Comparison of ENCODE assay signal across 11 mouse cellular contexts in genomic region chr17:45754186-45754862, GRCm38 (mm10). TPM values are rescaled to one million over a fixed set of nuclear protein-coding genes. Genes with fewer than 3 reads are reported as not detected.
DNase-seq lines count a peak whose midpoint lies in the region; ATAC-seq and TF ChIP-seq lines count a peak whose summit lies in the region.
"Had no signal": no experiment of that assay in that cellular context is flagged by ENCODE, and none has a peak within 500 bp of the region (broad histone marks: within the 10 kb centered on the region; RNA-seq: fewer than 3 reads in every experiment).

No protein-coding gene starts in this region.

- WGBS in hindbrain, embryonic 15.5 days: 66% methylated on average over 13 of the region's 13 CpGs
- WGBS in hindbrain, embryonic 12.5 days: 78% methylated on average over 13 of the region's 13 CpGs
- 53% methylated on average over 13 of the region's 13 CpGs for WGBS in forebrain, embryonic 16.5 days

- DNase-seq in left cerebral cortex, adult 2 months (ENCODE audit: extremely low spot score in 1 of 2, low spot score in 2 of 2): peak; percentile 56 to 77
- DNase-seq in right cerebral cortex, postnatal 14 days: peak; percentile 76
- DNase-seq in thymus, postnatal 25 days: no peak
- DNase-seq in adrenal gland, adult 18-20 months (ENCODE audit: low spot score in 2 of 2): no peak
- DNase-seq: adrenal gland, adult 2 months; heart, postnatal 14 days had no signal

- ATAC-seq in hindbrain, embryonic 15.5 days (ENCODE audit: low FRiP score, low read depth): peak; percentile 82; the same call in 1 of the 2 replicates
- ATAC-seq in hindbrain, embryonic 12.5 days (ENCODE audit: low FRiP score): no peak
- ATAC-seq in forebrain, embryonic 16.5 days: peak; percentile 89
- ATAC-seq in megakaryocyte progenitor cell, adult 5-6 weeks (replicated peaks; ENCODE audit: poor library complexity): no peak

- H3K4me1 ChIP-seq in hindbrain, embryonic 15.5 days (replicated peaks): 0 out of 2 replicates have a peak, but pooled peaks cover 2% of the 10 kb centered on the region
- H3K4me1 ChIP-seq in hindbrain, embryonic 12.5 days: peaks cover 7% of the 10 kb centered on the region
- peaks cover 7% of the 10 kb centered on the region for H3K4me1 ChIP-seq in forebrain, embryonic 16.5 days (replicated peaks; ENCODE audit: control insufficient read depth, insufficient read depth, low read length)

- no peaks in the 10 kb centered on the region for H3K9me3 ChIP-seq in hindbrain, embryonic 15.5 days
- H3K9me3 ChIP-seq in hindbrain, embryonic 12.5 days (replicated peaks): no peaks in the 10 kb centered on the region
- no peaks in the 10 kb centered on the region for H3K9me3 ChIP-seq in forebrain, embryonic 16.5 days (ENCODE audit: control insufficient read depth, low read length)
- H3K9me3 ChIP-seq: limb, embryonic 13.5 days had no signal

- H3K36me3 ChIP-seq in hindbrain, embryonic 15.5 days: no peaks in the 10 kb centered on the region
- H3K36me3 ChIP-seq in hindbrain, embryonic 12.5 days: no peaks in the 10 kb centered on the region
- H3K36me3 ChIP-seq in forebrain, embryonic 16.5 days (ENCODE audit: control insufficient read depth, insufficient read depth): no peaks in the 10 kb centered on the region
- H3K36me3 ChIP-seq: limb, embryonic 13.5 days had no signal

- 0 out of 2 replicates have a peak overlapping the region, but pooled peaks have one; percentile 17 for H3K27ac ChIP-seq in hindbrain, embryonic 15.5 days (replicated peaks)
- no peak overlapping the region for H3K27ac ChIP-seq in hindbrain, embryonic 12.5 days
- H3K27ac ChIP-seq in forebrain, embryonic 16.5 days (ENCODE audit: low read length): peak overlapping the region; percentile 64
- H3K27ac ChIP-seq in left cerebral cortex, adult 2 months: peak overlapping the region; percentile 86
- H3K27ac ChIP-seq: limb, embryonic 13.5 days had no signal

- H3K27me3 ChIP-seq in hindbrain, embryonic 15.5 days: no peaks in the 10 kb centered on the region
- H3K27me3 ChIP-seq in hindbrain, embryonic 12.5 days: no peaks in the 10 kb centered on the region
- no peaks in the 10 kb centered on the region for H3K27me3 ChIP-seq in forebrain, embryonic 16.5 days (replicated peaks; ENCODE audit: control insufficient read depth, insufficient read depth, low read length)
- H3K27me3 ChIP-seq: limb, embryonic 13.5 days had no signal

- H3K4me3 ChIP-seq in hindbrain, embryonic 15.5 days: no peak overlapping the region
- no peak overlapping the region for H3K4me3 ChIP-seq in hindbrain, embryonic 12.5 days
- H3K4me3 ChIP-seq in forebrain, embryonic 16.5 days (replicated peaks; ENCODE audit: low read length): peak overlapping the region; percentile 10; the same call in 1 of the 2 replicates
- peak overlapping the region; percentile 32 for H3K4me3 ChIP-seq in left cerebral cortex, adult 2 months
- H3K4me3 ChIP-seq: limb, embryonic 13.5 days had no signal

- H3K9ac ChIP-seq in hindbrain, embryonic 15.5 days: no peak overlapping the region
- no peak overlapping the region for H3K9ac ChIP-seq in hindbrain, embryonic 12.5 days
- peak overlapping the region; percentile 35 for H3K9ac ChIP-seq in forebrain, embryonic 16.5 days (replicated peaks; ENCODE audit: low read depth, low read length)
- H3K9ac ChIP-seq: limb, embryonic 13.5 days had no signal

- intact Hi-C loops in left cerebral cortex, adult 2 months (cut with DNase I): no loop called here

- H3K4me2 ChIP-seq in hindbrain, embryonic 15.5 days: peak overlapping the region; percentile 0; the same call in 1 of the 2 replicates
- no peak overlapping the region for H3K4me2 ChIP-seq in hindbrain, embryonic 12.5 days (replicated peaks)
- peak overlapping the region; percentile 32 for H3K4me2 ChIP-seq in forebrain, embryonic 16.5 days (ENCODE audit: low read length)
- H3K4me2 ChIP-seq: limb, embryonic 13.5 days had no signal

- no peak for TF ChIP-seq CTCF in left cerebral cortex, adult 2 months (IDR thresholded peaks at IDR 0.05)

RNA-seq across cellular contexts. Expression of gene 1600014C23Rik, which starts 20.7 kb away (rescaled TPM):
- 0.43 TPM in 1 of 2 replicates, not detected in the other for polyA plus RNA-seq in hindbrain, embryonic 15.5 days (2015; fragmentation: Nextera tagmentation; extraction: Ambion mirVana)
- not detected in 2 replicates for polyA plus RNA-seq in hindbrain, embryonic 12.5 days (2016; fragmentation: Nextera tagmentation; extraction: Ambion mirVana)
- polyA plus RNA-seq in forebrain, embryonic 16.5 days (2015; fragmentation: Nextera tagmentation; extraction: Ambion mirVana): 0.46 TPM in 1 of 2 replicates, not detected in the other
- not detected for total RNA-seq in left cerebral cortex, adult 2 months (2021)
- total RNA-seq in adrenal gland, adult 18-20 months (2021): not detected
- total RNA-seq in megakaryocyte progenitor cell, adult 5-6 weeks (2015): not detected in 2 replicates
- not detected in 2 replicates for total RNA-seq in megakaryocyte progenitor cell, adult 5-6 weeks (2017)
- total RNA-seq: adrenal gland, adult 2 months had no signal
- polyA plus RNA-seq: adrenal gland, adult 2 months; limb, embryonic 13.5 days had no signal

Comparison
In these comparisons a context has a peak if more than half of its experiments do, and no peak if none do; other contexts are left out.
1. ATAC-seq: peak in hindbrain, embryonic 15.5 days (single experiment) and forebrain, embryonic 16.5 days (single experiment); none in hindbrain, embryonic 12.5 days (single experiment) and megakaryocyte progenitor cell, adult 5-6 weeks (single experiment).
2. H3K4me3 ChIP-seq: peak in forebrain, embryonic 16.5 days (single experiment) and left cerebral cortex, adult 2 months (single experiment); none in hindbrain, embryonic 15.5 days (single experiment) and hindbrain, embryonic 12.5 days (single experiment).
3. DNase-seq: peak in left cerebral cortex, adult 2 months (2 of 2) and right cerebral cortex, postnatal 14 days (single experiment); none in thymus, postnatal 25 days (single experiment) and adrenal gland, adult 18-20 months (0 of 2).